Mouse (Mus musculus): Measurements from ENCODE around the gene Eln.
A peak's percentile ranks its signal among the peaks of the same experiment; 100 is the strongest.

Eln gene

DNA sequence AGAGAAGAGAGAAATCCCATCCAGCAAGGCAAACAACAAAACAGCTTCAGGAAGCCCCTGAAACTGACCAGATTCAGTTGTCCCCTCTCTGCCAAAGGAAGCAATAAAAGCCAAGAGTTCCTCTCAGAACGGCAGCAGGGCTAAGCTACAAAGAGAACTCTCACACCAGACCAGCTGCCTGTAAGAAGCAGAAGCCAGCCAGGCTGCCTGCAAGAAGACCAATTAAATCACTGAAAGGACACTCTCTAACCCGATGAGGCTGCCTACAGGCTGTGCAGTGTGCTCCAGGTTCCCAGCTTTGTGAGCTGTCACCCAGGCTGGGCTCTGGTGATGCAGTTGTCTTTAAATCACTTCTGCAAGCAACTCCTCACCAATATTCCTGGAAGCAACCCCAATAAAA is 63.3 kb downstream of the Eln start:
- no peak for DNase-seq

DNA sequence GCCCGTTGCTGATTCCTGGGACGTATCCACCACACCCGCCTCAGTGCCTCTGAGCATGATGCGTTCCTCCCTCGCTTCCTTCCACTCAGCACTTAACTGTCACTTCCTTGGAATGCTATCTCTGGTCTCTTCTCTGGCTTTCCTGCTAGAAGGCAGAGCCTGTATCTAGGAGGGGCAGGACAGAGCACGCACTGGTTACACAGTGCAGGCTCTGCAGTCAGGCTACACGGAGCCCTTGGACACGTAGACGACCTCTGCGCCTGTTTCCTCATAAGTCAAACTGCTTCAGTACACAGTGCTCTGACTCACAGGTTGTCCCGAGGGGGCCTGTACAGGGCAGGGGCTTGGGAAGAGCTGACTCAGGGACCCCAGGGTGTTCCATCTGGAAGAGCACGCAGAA is 66.9 kb downstream of the Eln start:
- DNase-seq: no peak

DNA sequence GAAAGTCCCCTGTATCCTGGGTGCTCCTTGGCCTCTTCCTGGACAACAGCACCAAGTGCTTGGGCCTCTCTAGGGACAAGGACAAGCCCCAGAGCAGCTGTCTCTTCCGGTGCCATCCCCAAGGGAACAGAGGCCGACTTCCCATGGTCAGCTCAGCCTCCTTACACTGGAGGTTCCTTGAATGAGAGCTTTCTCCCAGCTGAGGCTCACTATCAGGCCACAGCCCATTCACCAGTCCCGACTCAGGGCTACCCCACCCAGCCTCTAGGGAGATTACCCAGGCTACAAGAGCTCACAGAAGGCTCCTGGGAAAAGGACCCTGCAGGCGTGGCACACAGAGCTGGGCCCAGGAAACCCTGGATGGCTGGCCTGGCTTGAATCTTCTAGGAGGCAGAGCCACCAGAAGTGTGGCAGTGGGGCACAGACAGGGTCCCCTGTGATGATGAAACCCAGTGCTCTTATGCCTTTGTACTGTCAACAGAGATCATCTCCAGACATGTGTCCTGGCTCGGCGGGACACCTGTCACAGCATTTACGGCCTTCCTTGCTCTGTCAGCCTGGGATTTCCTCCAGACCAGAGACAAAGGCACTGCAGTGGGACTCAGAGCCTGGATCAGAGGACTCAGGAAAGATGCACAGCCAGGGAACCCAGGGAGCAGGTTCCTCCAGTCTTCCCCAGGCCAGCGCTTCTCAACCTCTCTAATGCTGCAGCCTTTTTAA is 68.1 kb downstream of the Eln start:
- no peak for DNase-seq

DNA sequence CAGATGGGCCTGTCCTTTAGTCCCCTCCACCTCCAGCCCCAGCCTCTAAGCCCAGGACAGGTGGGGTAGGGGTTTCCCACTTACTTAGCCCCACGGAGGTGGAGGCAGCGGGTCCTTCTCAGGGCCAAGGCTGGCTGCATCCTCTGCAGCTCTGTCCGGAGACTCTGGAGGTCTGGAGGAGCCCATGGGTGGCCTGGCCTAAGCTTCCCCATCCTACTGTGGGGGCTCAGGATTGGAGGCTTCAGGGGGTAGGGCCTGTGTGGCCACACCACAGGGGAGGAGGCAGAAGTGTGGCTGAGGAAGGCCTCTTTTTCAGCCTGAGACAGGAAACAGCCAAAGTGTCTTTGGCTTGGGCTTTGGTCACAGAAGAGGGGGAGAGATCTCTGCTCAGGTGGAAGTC is 69.1 kb downstream of the Eln start:
- no peak for DNase-seq

DNA sequence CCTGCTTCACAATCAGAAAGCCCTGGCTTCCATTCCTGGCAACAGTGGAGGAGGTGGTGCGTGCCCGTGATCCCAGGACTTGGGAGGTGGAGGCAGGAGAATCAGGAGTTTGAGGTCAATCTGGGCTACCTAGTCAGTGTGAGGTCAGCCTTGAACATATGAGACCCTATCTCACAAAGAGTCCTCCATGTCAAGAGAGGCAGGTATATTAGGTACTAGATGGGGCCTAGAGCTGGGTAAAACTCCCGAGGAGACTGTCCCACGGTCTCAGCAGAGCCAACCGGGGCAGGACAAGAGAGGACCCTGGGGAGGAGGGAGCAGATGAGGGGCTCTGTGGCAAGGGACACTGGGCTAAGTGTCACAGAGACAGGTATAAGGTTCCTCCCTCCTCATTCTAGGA is 69.6 kb downstream of the Eln start:
- DNase-seq: no peak

DNA sequence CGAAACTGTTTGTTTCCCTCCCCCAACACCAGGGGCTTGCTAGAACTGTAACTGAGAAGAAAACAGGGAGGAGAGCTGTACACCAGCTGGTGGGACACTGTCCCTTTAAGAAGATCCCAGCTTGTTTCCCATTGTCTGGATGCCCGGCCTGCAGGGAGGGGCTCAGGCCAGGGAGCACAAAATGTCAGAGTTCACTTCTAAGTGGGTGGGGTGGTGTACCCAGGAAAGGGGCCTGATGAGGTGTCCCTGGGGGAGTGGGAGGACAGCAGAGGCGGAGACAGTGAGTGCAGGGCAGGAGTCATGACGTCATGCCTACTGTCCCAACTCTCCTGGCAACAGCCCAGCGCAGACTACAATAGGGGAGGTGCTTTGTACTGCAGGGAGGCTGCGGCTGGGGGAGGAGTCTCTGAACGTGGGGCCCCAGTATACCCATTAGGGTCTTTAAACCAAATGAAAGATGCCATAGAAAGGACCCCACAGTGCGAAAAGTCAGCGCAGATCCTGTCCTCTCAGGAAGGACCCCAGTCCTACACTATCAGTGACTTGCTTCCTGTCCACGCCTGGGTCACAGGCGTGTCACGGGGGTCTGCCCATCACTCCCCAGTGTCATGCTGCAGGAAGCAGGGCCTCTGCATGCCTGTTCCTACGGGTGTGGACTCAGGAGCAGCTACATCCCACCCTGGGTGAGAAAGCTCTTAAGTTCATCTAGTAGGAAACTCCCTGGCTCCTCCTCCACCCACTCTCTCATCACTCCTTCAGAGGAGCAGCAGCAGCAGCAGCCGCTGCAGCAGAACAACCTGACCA is 71.0 kb downstream of the Eln start:
- DNase-seq: peak; percentile 37 to 44

DNA sequence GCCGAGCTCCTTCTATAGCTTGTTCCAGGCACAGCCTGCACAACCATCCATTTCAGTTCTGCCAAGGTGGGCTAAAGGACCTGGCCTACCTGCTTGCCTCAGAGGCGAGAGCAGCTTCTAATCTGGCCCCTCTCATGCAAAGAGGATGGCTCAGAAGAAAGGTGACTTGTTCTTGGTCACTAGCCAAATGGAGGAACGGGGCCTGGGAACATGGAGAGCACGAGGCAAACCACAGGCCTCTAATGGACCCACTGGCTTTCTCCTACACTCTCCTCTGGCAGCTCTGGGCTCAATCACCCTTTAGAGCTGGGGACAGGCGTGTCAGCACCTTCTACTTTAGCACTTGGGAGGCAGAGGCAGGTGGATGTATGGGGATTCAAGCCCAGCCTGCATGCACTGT is 72.1 kb downstream of the Eln start:
- DNase-seq: no peak

DNA sequence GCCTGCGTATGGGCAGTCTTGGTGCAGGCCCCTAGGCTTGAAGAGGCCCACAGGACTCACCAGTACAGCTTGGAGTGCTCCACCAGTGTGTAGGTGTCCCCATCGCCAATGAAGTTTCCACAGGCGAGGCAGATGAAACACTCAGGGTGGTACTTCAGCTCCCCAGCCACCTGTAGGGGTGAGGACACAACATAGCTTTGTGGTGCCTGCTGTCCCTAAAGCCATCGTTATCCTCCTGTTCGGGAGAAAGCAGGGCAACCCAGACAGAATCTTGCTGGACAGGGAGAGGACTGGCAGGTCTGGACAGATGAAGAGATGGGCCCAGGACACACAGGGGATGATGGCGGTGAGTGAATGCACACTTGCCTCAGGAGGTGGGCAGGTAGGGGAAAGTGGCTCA is 74.5 kb downstream of the Eln start:
- DNase-seq: no peak

DNA sequence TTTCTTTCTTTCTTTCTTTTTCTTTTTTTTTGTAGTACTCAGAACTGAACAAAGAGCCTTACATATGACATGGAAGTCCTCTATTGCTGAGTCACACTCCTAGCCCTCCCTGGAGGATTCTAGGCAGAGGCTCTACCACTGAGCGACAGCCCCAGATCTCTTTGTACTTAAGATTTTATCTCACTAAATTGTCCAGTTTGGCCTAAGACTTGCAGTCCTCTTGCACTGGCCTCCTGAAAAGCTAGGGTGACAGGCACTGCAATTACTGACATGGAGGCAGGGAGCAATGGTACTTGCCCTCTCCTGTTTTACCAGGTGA is 75.0 kb downstream of the Eln start:
- no peak for DNase-seq

DNA sequence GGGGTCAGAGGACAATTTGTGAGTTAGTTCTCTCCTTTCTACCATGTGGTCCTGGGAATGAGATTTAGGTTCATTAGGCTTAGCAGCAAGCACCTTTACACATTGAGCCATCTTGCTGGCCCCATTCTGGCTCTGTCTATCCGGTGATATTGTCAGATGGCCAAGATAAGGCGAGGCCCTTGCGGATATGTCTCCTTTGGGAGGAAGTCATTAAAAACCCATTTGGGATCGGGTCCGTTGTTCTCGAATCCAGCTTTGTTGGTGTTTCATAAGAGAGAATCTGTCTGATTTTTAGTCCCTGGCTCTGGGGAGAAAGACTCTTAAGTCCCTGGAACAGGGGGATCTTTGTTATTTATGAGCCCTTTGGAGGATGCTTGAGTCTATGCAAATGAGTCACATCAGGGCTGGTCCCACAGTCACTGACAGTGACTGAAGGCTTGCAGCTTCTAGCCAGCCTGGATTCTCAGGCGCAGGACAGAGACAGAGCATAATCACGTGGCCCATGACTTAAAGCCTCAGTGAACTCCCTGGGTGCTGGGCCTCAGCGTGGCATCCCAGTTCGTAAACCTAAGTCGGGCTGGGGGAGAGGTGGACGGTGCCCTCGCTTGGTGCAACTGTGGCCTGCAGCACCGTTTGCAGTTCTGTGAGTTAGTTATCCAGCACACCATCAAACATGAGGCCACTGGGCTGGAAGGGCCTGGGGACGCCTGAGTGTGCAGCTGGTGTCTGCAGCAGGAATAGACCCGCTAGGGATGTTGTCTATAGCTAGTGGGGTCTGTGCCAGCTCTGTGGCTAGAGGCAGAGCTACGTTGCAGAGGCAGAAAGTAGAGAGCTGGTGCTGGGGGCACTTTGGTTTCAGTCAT is 75.6 kb downstream of the Eln start:
- DNase-seq: no peak

DNA sequence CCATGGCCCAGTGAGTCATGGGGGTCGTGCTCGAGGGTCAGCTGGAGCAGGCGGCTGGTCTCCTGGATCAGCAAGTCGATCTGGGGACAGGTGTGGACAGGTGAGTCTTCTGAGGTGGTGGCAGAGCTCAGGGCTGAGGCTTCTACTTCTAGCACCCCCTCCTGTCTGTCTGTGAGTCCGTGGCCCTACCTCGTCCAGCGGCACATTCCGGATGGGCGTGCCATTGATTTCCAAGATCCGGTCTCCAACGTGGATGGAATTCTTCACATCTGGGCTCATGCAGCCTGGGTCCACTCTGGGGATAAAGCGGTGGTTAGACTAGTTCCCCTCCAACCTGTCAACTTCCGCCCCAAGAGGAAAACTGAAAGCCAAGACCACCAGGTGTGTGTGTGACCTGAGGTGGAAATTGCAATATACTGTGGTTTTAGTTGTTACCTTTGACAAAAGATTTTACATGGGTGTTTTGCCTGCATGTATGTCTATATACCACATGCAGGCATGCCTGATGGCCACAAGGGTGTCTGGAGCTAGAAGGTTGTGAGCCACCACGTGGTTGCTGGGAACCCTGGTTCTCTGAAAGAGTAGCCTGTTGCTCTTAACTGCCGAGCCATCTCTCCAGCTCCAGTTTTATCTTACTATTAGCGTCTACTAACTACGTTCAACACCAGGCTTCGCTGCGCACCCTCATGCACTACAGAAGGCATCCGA is 78.0 kb downstream of the Eln start:
- no peak for DNase-seq

DNA sequence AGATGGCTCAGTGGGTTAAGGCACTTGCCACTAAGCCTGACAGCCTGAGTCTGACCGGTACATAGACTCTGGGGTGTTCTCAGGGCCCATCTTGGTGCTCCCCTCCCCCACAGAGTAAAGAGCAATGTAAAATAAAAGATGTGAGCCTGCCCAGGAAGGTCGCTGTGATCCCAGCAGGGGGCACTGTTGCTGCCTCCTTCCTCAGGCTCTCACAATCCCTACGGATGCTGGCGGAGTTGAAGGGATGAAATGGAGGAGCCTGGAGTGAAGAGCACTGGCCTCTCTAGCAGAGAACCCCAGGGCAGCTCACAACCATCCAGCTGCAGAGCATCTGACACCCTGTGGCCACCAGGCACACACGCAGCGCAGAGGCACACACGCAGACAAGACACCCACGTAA is 78.6 kb downstream of the Eln start:
- no peak for DNase-seq

DNA sequence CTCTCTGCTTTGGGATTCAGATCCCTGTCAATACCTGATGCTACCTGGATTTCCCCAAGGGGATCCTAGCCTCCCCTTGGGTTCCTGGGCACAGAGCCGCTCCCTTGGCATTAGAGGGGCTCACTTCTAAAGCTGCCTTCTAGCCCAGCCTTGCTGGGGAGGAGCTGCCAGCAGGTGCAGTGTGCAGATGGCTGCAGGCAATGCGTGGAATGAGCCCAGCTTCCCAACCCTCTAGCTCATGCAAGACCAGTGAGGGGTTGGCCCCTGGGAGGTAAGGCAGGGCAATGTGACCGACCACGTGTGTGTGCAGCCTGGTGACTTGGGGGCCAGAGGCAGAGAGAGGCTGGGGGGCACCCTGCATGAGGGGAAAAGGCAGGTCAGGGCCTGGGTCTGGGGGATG is 90.4 kb downstream of the Eln start:
- no peak for DNase-seq

All from cerebellum, adult 18-20 months (tissue).